Mouse (Mus musculus) embryo, embryonic 11.5 days (tissue): ENCODE data around the gene Nudt19.
"Not testable (repeated sequence)": the region's sequence is repeated elsewhere in the genome, so short reads cannot be mapped to it uniquely, and the experiment has no call there.

Source experiments
- DNase-seq: peaks from one replicate; pipeline ENCODE4 v3.0.0-alpha.2; 2012; ENCODE audit warnings: low read depth, low spot score

Gene Nudt19

DNA sequence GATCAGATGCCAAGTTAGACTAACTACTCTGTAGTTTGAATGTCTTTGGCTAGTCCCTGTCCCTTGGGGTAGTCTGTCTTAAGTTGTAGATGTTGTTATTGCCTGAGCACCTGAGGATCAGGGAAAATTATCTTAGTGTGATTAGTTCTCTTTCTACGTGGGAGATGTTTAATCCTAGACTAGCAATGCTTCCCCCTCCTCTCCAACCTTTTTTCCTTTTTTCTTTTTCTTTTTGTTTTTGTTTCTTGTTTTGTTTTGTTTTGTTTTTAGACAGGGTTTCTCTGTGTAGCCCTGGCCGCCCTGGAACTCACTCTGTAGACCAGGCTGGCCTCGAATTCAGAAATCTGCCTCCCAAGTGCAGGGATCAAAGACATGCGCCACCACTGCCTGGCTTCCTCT lies at the start of gene Nudt19:
Nudt19 (minus strand) TSS at position 100 of the 399 bp plus-strand sequence.
- DNase-seq = no peak

- DNase-seq = no peak
Observed at GRCm38 (mm10) chr7:35602766-35603165, 46.7 kb upstream of the Nudt19 start.

DNA sequence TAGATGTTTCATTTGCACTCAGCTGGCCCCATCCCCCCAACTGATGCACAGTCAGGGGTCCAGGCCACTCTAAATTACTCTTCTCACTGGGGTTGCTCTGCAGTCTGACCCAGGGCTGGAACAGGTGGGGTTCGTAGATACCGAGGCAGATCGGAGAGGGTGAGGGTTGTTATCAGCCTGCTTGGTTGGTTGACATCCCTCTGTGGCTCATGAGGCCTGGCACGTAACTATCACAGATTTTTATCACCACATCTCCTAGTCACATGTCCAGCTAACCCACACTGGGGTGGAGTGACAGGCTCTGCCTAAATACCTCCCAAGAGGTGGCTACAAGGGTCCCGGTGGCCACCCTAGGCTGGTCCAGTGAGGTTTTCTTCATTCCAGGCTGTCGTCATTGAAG lies 45.0 kb upstream of the Nudt19 start:
- no peak for DNase-seq

- DNase-seq = no peak
Observed at GRCm38 (mm10) chr7:35600031-35600430, 43.9 kb upstream of the Nudt19 start.

DNA sequence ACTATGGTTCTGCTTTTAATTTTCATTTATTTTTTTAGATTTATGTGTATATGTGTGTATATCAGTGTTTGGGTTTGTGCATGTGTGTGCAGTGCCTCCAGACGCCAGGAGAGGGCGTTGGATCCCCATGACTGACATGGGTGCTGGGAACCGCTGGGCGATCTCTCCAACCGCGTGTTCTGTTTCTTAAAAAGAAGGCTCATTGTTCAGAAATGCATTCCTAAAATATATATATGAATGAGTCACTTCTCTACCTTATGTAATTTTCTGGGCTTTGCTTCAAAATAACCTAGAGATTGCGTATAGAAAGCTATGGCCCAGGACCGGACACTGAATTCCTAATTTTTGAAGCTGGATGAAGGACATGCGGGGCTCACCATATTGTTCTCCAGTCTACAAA lies 43.4 kb upstream of the Nudt19 start:
- DNase-seq = no peak

DNA sequence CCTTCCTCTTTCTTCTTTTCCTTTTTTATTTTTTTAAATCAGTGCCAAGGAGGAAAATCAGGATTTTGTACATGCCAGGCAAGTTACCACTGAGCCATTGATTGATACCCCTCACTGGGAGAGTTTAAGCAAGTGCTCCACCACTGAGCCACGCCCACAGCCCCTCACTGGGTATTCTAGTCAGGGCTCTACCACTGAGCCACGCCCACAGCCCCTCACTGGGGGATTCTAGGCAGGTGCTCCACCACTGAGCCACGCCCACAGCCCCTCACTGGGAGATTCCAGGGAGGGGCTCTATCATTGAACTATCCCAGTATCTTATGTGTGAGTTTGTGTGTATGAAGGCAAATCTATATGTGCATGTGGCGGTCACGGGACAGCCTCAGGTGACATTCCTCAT lies 38.2 kb upstream of the Nudt19 start:
- DNase-seq = no peak

GRCm38 (mm10) chr7:35590731-35591191 lies 34.7 kb upstream of the Nudt19 start:
- no peak for DNase-seq

- no peak for DNase-seq
Observed at GRCm38 (mm10) chr7:35589485-35589884, 33.4 kb upstream of the Nudt19 start.

- DNase-seq = no peak
Observed at GRCm38 (mm10) chr7:35588680-35589428, 32.8 kb upstream of the Nudt19 start.

- no peak for DNase-seq
Observed at GRCm38 (mm10) chr7:35587728-35588127, 31.6 kb upstream of the Nudt19 start.

GRCm38 (mm10) chr7:35586906-35587445 lies 30.9 kb upstream of the Nudt19 start:
- DNase-seq = no peak

- peak; percentile 95 for DNase-seq
Observed at GRCm38 (mm10) chr7:35586055-35586905, 30.2 kb upstream of the Nudt19 start, which contains the start of gene Ankrd27. Ankrd27 (plus strand) TSS chr7:35586244.

- peak; percentile 52 for DNase-seq
Observed at GRCm38 (mm10) chr7:35585191-35586054, 29.3 kb upstream of the Nudt19 start, which contains the start of gene Rgs9bp. Rgs9bp (minus strand) TSS chr7:35585582.

DNA sequence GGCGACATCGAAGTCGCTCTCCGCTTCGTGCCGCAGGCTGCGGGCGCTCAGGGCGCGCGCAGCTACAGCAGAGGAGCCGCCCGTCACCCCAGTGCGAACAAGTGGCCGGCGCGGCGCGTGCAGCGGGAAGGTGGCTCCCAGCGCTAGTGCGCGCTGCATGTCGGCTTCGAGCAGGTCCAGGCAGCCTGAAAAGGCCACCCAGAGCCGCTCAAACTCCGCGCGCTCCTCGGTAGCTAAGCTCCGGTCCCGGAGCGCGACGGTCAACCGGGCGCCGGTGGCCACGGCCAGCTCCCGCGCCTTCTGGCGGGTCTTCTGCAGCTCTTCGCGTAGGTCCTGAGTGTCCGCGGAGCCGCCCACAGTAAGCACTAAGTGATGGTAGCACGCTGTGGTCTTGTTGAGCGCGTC lies 28.7 kb upstream of the Nudt19 start:
- no peak for DNase-seq

DNA sequence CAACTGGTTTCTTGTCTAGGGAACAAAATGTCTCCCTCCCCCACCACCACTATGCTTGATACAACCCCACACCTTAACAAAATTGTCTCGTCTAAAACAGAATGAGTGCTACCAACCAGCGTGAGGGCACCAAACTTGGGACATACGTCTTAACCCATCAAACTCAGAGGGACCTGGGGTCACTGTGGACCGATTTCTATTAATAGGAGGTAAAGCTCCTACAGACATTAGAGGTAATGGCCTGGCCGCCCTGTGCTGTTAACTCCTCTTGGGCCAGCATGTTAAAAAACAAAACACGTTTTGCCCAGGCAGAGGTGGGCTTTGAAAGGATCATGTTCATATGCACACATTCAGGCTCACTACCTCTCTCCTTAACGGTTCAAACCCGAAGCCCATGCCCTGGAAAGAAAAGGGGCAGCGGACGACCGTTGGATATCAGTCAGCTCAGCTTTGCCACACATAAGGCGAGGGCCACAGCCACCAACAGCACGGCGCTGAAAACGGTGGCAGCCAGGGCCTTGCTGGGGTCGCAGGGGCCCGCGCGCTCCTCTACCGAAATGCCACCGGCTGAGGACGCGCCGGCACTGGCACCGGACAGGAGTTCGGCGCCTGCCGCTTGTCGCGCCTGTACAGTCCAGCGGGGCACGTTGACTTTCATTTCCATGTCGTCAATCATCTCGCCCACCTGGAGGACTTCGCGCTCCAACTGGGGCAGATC lies 28.1 kb upstream of the Nudt19 start:
- no peak for DNase-seq

DNA sequence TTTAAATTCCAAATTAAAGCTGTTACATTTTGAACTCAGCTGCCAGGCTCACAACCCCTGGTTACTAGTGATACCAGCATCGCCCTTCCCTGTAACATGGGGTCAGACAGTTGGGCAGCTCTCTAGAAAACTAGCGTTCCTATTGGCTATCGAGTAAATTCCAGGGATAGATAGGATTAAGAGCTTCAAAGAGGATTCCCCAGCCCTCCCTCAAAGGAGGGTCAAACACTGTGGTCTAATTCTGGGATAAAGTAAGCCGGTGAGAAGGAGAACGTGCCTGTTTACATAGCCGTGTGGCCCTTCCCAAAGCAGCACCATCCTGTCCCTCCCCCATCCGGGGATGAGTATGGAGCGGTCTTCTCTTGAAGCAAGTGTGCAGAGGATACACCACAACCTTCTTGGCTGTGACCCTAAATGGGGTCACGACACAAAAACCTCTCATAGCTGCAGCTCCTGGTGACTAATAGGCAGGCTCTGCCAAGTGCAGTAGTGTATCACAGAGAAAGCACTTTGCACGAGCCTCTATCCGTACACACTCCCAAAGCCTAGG lies 27.4 kb upstream of the Nudt19 start:
- no peak for DNase-seq

DNA sequence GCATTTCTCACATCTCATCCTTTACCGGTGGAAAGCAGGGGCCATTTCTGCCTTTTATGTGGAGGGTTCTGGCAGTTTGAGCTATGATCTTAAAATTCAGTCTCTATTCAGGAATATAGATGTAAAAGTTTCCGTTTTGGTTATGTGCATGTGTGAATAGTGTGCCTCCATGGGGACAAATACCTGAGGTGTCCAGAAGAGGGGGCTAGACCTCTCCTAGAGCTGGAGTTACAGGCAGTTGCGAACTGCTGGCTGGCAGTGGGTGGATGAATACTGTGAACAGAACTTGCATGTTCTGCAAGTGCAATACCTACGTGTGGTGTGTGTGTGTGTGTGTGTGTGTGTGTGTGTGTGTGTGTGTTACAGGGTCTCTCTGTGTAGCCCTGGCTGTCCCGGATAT lies 26.6 kb upstream of the Nudt19 start:
- DNase-seq = no peak

- DNase-seq = no peak
Observed at GRCm38 (mm10) chr7:35579849-35580248, 23.7 kb upstream of the Nudt19 start.

GRCm38 (mm10) chr7:35570883-35571282 lies 14.8 kb upstream of the Nudt19 start:
- not testable (repeated sequence) for DNase-seq

DNA sequence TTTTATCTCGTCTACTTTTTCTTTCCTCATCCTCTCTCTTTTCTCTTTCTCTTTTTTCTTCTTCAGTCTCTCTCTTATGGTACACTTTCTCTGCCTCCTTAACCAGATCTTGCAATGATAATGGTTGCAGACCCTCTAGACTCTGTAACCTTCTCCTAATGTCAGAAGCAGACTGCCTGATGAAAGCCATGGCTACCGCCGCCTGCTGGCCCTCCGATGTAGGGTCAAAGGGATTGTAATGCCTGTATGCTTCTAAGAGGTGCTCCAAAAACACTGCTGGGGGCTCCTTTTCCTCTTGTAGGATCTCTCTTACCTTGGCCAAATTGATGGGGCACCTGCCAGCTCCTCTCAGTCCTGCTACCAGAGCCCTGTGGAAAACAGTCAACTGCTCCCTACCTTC lies 13.6 kb upstream of the Nudt19 start:
- DNase-seq = not testable (repeated sequence)
